Mouse (Mus musculus): ENCODE measurements around the gene As3mt. TPM values are rescaled to one million over a fixed set of nuclear protein-coding genes. Genes with fewer than 3 reads are reported as not detected.
"Not testable (repeated sequence)": the region's sequence is repeated elsewhere in the genome, so short reads cannot be mapped to it uniquely, and the experiment has no call there.

The As3mt gene
- polyA plus RNA-seq, 1 experiment from 2014 or later = 18.6 TPM

- H3K36me3 ChIP-seq = no peaks in the 10 kb centered on the region
- no peak overlapping the region for H3K9ac ChIP-seq (replicated peaks)
- no peak overlapping the region for H3K27ac ChIP-seq (replicated peaks)
- no peak for ATAC-seq (replicated peaks)
- H3K9me3 ChIP-seq = no peaks in the 10 kb centered on the region
- 87% methylated on average over 10 of the region's 10 CpGs for WGBS
- no peak overlapping the region for H3K4me3 ChIP-seq
- H3K4me2 ChIP-seq (replicated peaks) = no peak overlapping the region
- H3K27me3 ChIP-seq = no peaks in the 10 kb centered on the region
- H3K4me1 ChIP-seq = 0 out of 2 replicates have a peak, but pooled peaks cover 8% of the 10 kb centered on the region
These were observed 24.1 kb downstream of the As3mt start for GRCm38 (mm10) chr19:46731351-46731750.

GRCm38 (mm10) chr19:46732673-46733072, 25.4 kb downstream of the As3mt start:
- WGBS = 95% methylated on average over 5 of the region's 5 CpGs
- H3K27me3 ChIP-seq; H3K36me3 ChIP-seq; H3K4me2 ChIP-seq (replicated peaks); H3K9ac ChIP-seq (replicated peaks); H3K4me1 ChIP-seq; H3K27ac ChIP-seq (replicated peaks); ATAC-seq (replicated peaks); H3K9me3 ChIP-seq; H3K4me3 ChIP-seq: not testable (repeated sequence)

- 95% methylated on average over 7 of the region's 7 CpGs for WGBS
- Histone ChIP-seq H3K4me3 (no peak overlapping the region), H3K36me3 (no peaks in the 10 kb centered on the region), H3K9ac (replicated peaks) (no peak overlapping the region), H3K27ac (replicated peaks) (no peak overlapping the region), H3K27me3 (no peaks in the 10 kb centered on the region), H3K4me2 (replicated peaks) (no peak overlapping the region), H3K4me1 (no peaks in the 10 kb centered on the region), H3K9me3 (no peaks in the 10 kb centered on the region)
- no peak for ATAC-seq (replicated peaks)
These were observed 26.4 kb downstream of the As3mt start for GRCm38 (mm10) chr19:46733626-46734025.

GRCm38 (mm10) chr19:46735241-46735640, 28.0 kb downstream of the As3mt start:
- Histone ChIP-seq H3K27ac (replicated peaks) (no peak overlapping the region), H3K27me3 (no peaks in the 10 kb centered on the region), H3K4me3 (no peak overlapping the region), H3K9me3 (no peaks in the 10 kb centered on the region), H3K4me2 (replicated peaks) (no peak overlapping the region), H3K9ac (replicated peaks) (no peak overlapping the region), H3K4me1 (no peaks in the 10 kb centered on the region), H3K36me3 (no peaks in the 10 kb centered on the region)
- WGBS = 74% methylated on average over 5 of the region's 5 CpGs
- ATAC-seq (replicated peaks) = no peak

GRCm38 (mm10) chr19:46737106-46737505, 29.8 kb downstream of the As3mt start:
- Histone ChIP-seq H3K27ac (replicated peaks) (no peak overlapping the region), H3K9ac (replicated peaks) (no peak overlapping the region), H3K4me3 (no peak overlapping the region), H3K36me3 (no peaks in the 10 kb centered on the region), H3K9me3 (no peaks in the 10 kb centered on the region), H3K27me3 (no peaks in the 10 kb centered on the region), H3K4me2 (replicated peaks) (no peak overlapping the region), H3K4me1 (no peaks in the 10 kb centered on the region)
- ATAC-seq (replicated peaks) = no peak
- 84% methylated on average over 7 of the region's 7 CpGs for WGBS

- no peak overlapping the region for H3K4me2 ChIP-seq (replicated peaks)
- H3K36me3 ChIP-seq = no peaks in the 10 kb centered on the region
- H3K4me1 ChIP-seq = no peaks in the 10 kb centered on the region
- WGBS = 53% methylated on average over 7 of the region's 7 CpGs
- H3K27ac ChIP-seq (replicated peaks) = no peak overlapping the region
- H3K9ac ChIP-seq (replicated peaks) = no peak overlapping the region
- no peaks in the 10 kb centered on the region for H3K27me3 ChIP-seq
- 0 out of 2 replicates have a peak, but pooled peaks have one; percentile 32 for ATAC-seq (replicated peaks)
- no peaks in the 10 kb centered on the region for H3K9me3 ChIP-seq
- no peak overlapping the region for H3K4me3 ChIP-seq
These were observed 33.2 kb downstream of the As3mt start for GRCm38 (mm10) chr19:46740341-46741008.

- Histone ChIP-seq H3K27me3 (no peaks in the 10 kb centered on the region), H3K36me3 (no peaks in the 10 kb centered on the region), H3K4me3 (no peak overlapping the region), H3K9ac (replicated peaks) (no peak overlapping the region), H3K4me2 (replicated peaks) (no peak overlapping the region), H3K9me3 (no peaks in the 10 kb centered on the region), H3K27ac (replicated peaks) (no peak overlapping the region), H3K4me1 (no peaks in the 10 kb centered on the region)
- 48% methylated on average over 6 of the region's 6 CpGs for WGBS
- ATAC-seq (replicated peaks) = no peak
These were observed 34.3 kb downstream of the As3mt start for GRCm38 (mm10) chr19:46741574-46741973.

GRCm38 (mm10) chr19:46744681-46745080, 37.4 kb downstream of the As3mt start:
- no peak for ATAC-seq (replicated peaks)
- Histone ChIP-seq H3K27me3 (no peaks in the 10 kb centered on the region), H3K4me3 (no peak overlapping the region), H3K9ac (replicated peaks) (no peak overlapping the region), H3K4me2 (replicated peaks) (no peak overlapping the region), H3K27ac (replicated peaks) (no peak overlapping the region), H3K9me3 (no peaks in the 10 kb centered on the region), H3K4me1 (no peaks in the 10 kb centered on the region), H3K36me3 (no peaks in the 10 kb centered on the region)
- WGBS = 68% methylated on average over 9 of the region's 9 CpGs

GRCm38 (mm10) chr19:46747799-46748198, 40.5 kb downstream of the As3mt start:
- Histone ChIP-seq H3K27ac (replicated peaks) (no peak overlapping the region), H3K4me1 (no peaks in the 10 kb centered on the region), H3K4me3 (no peak overlapping the region), H3K27me3 (no peaks in the 10 kb centered on the region), H3K9me3 (no peaks in the 10 kb centered on the region), H3K4me2 (replicated peaks) (no peak overlapping the region), H3K9ac (replicated peaks) (no peak overlapping the region), H3K36me3 (no peaks in the 10 kb centered on the region)
- ATAC-seq (replicated peaks) = no peak
- WGBS = 89% methylated on average over 3 of the region's 3 CpGs

GRCm38 (mm10) chr19:46752235-46752634, 45.0 kb downstream of the As3mt start:
- ATAC-seq (replicated peaks) = no peak
- no peaks in the 10 kb centered on the region; the same call in 1 of the 2 replicates for H3K27me3 ChIP-seq
- no peak overlapping the region for H3K9ac ChIP-seq (replicated peaks)
- no peak overlapping the region for H3K4me2 ChIP-seq (replicated peaks)
- no peaks in the 10 kb centered on the region for H3K36me3 ChIP-seq
- no peaks in the 10 kb centered on the region for H3K4me1 ChIP-seq
- no peak overlapping the region for H3K4me3 ChIP-seq
- H3K9me3 ChIP-seq = no peaks in the 10 kb centered on the region
- WGBS = 88% methylated on average over 5 of the region's 5 CpGs
- no peak overlapping the region for H3K27ac ChIP-seq (replicated peaks)

GRCm38 (mm10) chr19:46755066-46755465, 47.8 kb downstream of the As3mt start:
- 49% methylated on average over 9 of the region's 9 CpGs for WGBS
- H3K9ac ChIP-seq (replicated peaks) = no peak overlapping the region

GRCm38 (mm10) chr19:46756221-46756620, 49.0 kb downstream of the As3mt start:
- no peaks in the 10 kb centered on the region for H3K36me3 ChIP-seq
- no peak overlapping the region for H3K27ac ChIP-seq (replicated peaks)
- no peaks in the 10 kb centered on the region; the same call in 1 of the 2 replicates for H3K27me3 ChIP-seq
- no peak overlapping the region for H3K4me3 ChIP-seq
- no peak overlapping the region for H3K9ac ChIP-seq (replicated peaks)
- no peaks in the 10 kb centered on the region for H3K4me1 ChIP-seq
- WGBS = 90% methylated on average over 4 of the region's 4 CpGs
- no peaks in the 10 kb centered on the region for H3K9me3 ChIP-seq
- ATAC-seq (replicated peaks) = no peak
- no peak overlapping the region for H3K4me2 ChIP-seq (replicated peaks)

More at GRCm38 (mm10) chr19:46755066-46755465, 47.8 kb downstream of the As3mt start:
- Histone ChIP-seq H3K36me3 (no peaks in the 10 kb centered on the region), H3K4me3 (no peak overlapping the region), H3K9me3 (no peaks in the 10 kb centered on the region), H3K4me1 (no peaks in the 10 kb centered on the region), H3K4me2 (replicated peaks) (no peak overlapping the region), H3K27ac (replicated peaks) (no peak overlapping the region), H3K27me3 (no peaks in the 10 kb centered on the region; the same call in 1 of the 2 replicates)
- no peak for ATAC-seq (replicated peaks)

GRCm38 (mm10) chr19:46759096-46759495, 51.8 kb downstream of the As3mt start:
- Histone ChIP-seq H3K4me1 (peaks cover 20% of the 10 kb centered on the region), H3K27me3 (peaks cover 7% of the 10 kb centered on the region; the same call in 1 of the 2 replicates), H3K4me3 (no peak overlapping the region), H3K9ac (replicated peaks) (no peak overlapping the region), H3K4me2 (replicated peaks) (no peak overlapping the region), H3K9me3 (no peaks in the 10 kb centered on the region), H3K36me3 (no peaks in the 10 kb centered on the region), H3K27ac (replicated peaks) (no peak overlapping the region)
- ATAC-seq (replicated peaks) = no peak
- 71% methylated on average over 8 of the region's 8 CpGs for WGBS

All from forebrain, embryonic 15.5 days (tissue).